Mouse (Mus musculus): ENCODE measurements around the gene Arhgap44. TPM values are rescaled to one million over a fixed set of nuclear protein-coding genes. Genes with fewer than 3 reads are reported as not detected.

Arhgap44 gene
- polyA plus RNA-seq, 1 experiment from 2014 or later = 3.0 TPM

DNA sequence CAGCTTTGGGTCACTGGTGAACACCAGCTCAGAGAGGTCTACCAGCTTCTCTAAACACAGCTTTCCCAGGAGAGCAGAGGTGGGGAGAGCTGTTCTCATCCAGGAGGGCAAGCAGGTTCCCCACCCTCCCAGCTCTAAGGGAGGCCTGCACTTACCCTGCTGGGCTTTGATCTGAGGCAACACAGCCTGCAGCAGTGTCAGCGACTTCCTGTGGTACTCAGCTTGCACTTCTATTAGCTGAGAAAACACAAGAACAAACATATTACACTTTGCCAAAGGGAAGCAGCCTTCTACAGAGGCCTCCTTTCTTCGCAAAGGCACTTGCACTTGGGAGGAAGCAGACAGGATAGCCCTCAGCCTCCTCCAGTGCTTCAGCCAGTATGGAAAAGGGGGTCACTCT is 123.8 kb downstream of the Arhgap44 start:
- Histone ChIP-seq H3K27me3 (ENCODE audit: control insufficient read depth, insufficient read depth, low read length) (no peaks in the 10 kb centered on the region), H3K27ac (replicated peaks; ENCODE audit: low read depth, low read length) (no peak overlapping the region), H3K36me3 (ENCODE audit: control insufficient read depth, insufficient read depth, low read length) (no peaks in the 10 kb centered on the region), H3K9ac (ENCODE audit: low read length) (no peak overlapping the region), H3K4me2 (ENCODE audit: low read depth, severe bottlenecking) (no peak overlapping the region), H3K9me3 (ENCODE audit: control insufficient read depth, low read length) (no peaks in the 10 kb centered on the region), H3K4me3 (ENCODE audit: low read depth, low read length) (no peak overlapping the region), H3K4me1 (ENCODE audit: control insufficient read depth, insufficient read depth, low read length) (peaks cover 6% of the 10 kb centered on the region; the same call in 1 of the 2 replicates)
- 23% methylated on average over 2 of the region's 2 CpGs for WGBS
- ATAC-seq (ENCODE audit: insufficient number of reproducible peaks, low FRiP score, low TSS enrichment, low read depth) (no peak), DNase-seq (ENCODE audit: low spot score) (no peak)

DNA sequence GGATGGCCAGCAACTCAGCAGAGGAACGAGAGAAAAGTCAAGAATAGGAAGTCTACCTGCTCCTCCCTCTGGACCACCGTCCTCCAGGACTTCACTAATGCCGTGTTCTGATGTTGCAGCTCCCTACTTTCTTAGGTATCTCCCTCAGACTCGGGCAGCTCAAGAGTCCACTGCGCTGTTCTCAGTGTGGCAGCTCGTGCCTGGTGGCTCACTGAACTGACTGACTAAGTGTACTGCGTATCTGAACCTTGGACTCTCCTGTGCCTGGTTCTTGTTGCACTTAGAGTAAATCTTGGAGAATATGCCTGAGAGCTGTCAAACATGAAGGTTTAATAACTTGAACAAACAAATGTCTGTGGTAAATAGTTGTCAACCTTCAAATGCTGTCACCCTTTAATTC is 130.5 kb downstream of the Arhgap44 start:
- no peaks in the 10 kb centered on the region for H3K36me3 ChIP-seq (ENCODE audit: control insufficient read depth, insufficient read depth, low read length)
- DNase-seq (ENCODE audit: low spot score) (no peak), ATAC-seq (ENCODE audit: insufficient number of reproducible peaks, low FRiP score, low TSS enrichment, low read depth) (no peak)
- no peak overlapping the region for H3K9ac ChIP-seq (ENCODE audit: low read length)
- WGBS = 86% methylated on average over 7 of the region's 7 CpGs
- H3K27me3 ChIP-seq (ENCODE audit: control insufficient read depth, insufficient read depth, low read length) = no peaks in the 10 kb centered on the region
- no peak overlapping the region for H3K4me2 ChIP-seq (ENCODE audit: low read depth, severe bottlenecking)
- no peak overlapping the region for H3K4me3 ChIP-seq (ENCODE audit: low read depth, low read length)
- H3K27ac ChIP-seq (replicated peaks; ENCODE audit: low read depth, low read length) = no peak overlapping the region
- no peaks in the 10 kb centered on the region for H3K4me1 ChIP-seq (ENCODE audit: control insufficient read depth, insufficient read depth, low read length)
- H3K9me3 ChIP-seq (ENCODE audit: control insufficient read depth, low read length) = no peaks in the 10 kb centered on the region

DNA sequence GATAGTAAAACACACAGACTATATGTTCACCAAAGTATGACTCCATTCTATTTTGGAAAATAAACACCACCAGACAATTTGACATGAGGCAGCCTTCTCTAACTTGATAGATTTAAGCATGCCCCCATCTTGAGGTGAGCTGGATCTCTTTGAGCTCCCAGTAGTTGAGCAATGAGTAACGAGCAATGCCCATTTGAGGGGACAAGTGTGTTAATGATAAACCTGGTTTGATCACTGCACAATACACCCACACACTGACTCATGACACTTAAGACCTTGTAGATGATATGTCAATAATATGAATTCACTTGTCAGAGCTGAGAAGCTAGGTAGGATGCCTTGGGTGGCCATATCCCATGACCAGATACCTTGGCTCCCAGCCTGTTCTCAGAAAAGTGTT is 132.6 kb downstream of the Arhgap44 start:
- Histone ChIP-seq H3K4me3 (ENCODE audit: low read depth, low read length) (no peak overlapping the region), H3K4me2 (ENCODE audit: low read depth, severe bottlenecking) (no peak overlapping the region), H3K9ac (ENCODE audit: low read length) (no peak overlapping the region), H3K27ac (replicated peaks; ENCODE audit: low read depth, low read length) (no peak overlapping the region), H3K36me3 (ENCODE audit: control insufficient read depth, insufficient read depth, low read length) (no peaks in the 10 kb centered on the region), H3K4me1 (ENCODE audit: control insufficient read depth, insufficient read depth, low read length) (no peaks in the 10 kb centered on the region), H3K27me3 (ENCODE audit: control insufficient read depth, insufficient read depth, low read length) (no peaks in the 10 kb centered on the region), H3K9me3 (ENCODE audit: control insufficient read depth, low read length) (no peaks in the 10 kb centered on the region)
- 88% methylated on average over 1 of the region's 1 CpGs for WGBS
- ATAC-seq (ENCODE audit: insufficient number of reproducible peaks, low FRiP score, low TSS enrichment, low read depth) (no peak), DNase-seq (ENCODE audit: low spot score) (no peak)

DNA sequence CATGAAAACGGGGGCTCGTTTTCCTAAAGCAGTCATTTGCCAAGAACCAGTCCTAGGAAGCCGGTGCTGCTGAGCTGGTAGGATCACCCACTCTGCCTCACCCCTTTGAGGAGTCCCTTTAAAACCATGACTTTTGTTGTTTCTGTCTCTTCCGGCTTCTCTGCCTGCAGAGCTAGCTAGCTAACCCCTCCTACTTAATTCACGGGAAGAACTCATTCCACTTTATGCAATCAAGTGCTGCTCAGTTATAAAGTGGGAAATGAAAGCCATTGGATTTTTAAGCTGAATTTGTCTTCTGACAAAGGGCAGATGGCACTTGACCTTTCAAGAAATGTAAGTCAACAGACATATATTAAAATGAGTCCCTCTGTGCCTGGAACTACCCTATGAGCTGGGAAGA is 134.7 kb downstream of the Arhgap44 start:
- WGBS = 85% methylated on average over 5 of the region's 5 CpGs
- no peak for ATAC-seq (ENCODE audit: insufficient number of reproducible peaks, low FRiP score, low TSS enrichment, low read depth)
- H3K9ac ChIP-seq (ENCODE audit: low read length) = no peak overlapping the region

DNA sequence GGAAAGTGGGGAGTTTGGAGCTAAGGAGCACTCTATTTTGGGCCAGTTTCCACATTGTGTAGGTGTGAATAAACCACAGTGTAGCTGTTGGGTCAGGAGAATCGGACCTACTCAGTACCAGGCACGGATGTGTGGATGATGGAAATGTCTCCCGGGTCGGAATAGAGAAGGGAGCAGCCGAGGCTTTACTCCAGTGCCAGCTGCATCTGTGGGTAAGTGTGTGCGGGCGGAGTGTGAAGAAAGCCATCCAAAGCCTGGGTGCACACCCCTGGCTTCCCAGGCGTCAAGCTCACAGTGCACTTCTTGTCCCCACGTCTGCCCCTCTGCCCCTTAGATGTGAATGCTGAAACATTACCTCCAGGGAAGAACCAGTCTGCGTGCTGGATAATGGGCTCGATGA is 140.0 kb downstream of the Arhgap44 start:
- Histone ChIP-seq H3K4me1 (ENCODE audit: control insufficient read depth, insufficient read depth, low read length) (no peaks in the 10 kb centered on the region), H3K4me2 (ENCODE audit: low read depth, severe bottlenecking) (no peak overlapping the region), H3K9ac (ENCODE audit: low read length) (no peak overlapping the region), H3K27me3 (ENCODE audit: control insufficient read depth, insufficient read depth, low read length) (no peaks in the 10 kb centered on the region), H3K4me3 (ENCODE audit: low read depth, low read length) (no peak overlapping the region), H3K36me3 (ENCODE audit: control insufficient read depth, insufficient read depth, low read length) (no peaks in the 10 kb centered on the region), H3K27ac (replicated peaks; ENCODE audit: low read depth, low read length) (no peak overlapping the region), H3K9me3 (ENCODE audit: control insufficient read depth, low read length) (no peaks in the 10 kb centered on the region)
- WGBS = 88% methylated on average over 11 of the region's 11 CpGs
- ATAC-seq (ENCODE audit: insufficient number of reproducible peaks, low FRiP score, low TSS enrichment, low read depth) (no peak), DNase-seq (ENCODE audit: low spot score) (no peak)

More for the DNA sequence above, 134.7 kb downstream of the Arhgap44 start:
- Histone ChIP-seq H3K36me3 (ENCODE audit: control insufficient read depth, insufficient read depth, low read length) (no peaks in the 10 kb centered on the region), H3K4me2 (ENCODE audit: low read depth, severe bottlenecking) (no peak overlapping the region), H3K27ac (replicated peaks; ENCODE audit: low read depth, low read length) (no peak overlapping the region), H3K9me3 (ENCODE audit: control insufficient read depth, low read length) (no peaks in the 10 kb centered on the region), H3K4me1 (ENCODE audit: control insufficient read depth, insufficient read depth, low read length) (no peaks in the 10 kb centered on the region), H3K27me3 (ENCODE audit: control insufficient read depth, insufficient read depth, low read length) (no peaks in the 10 kb centered on the region), H3K4me3 (ENCODE audit: low read depth, low read length) (no peak overlapping the region)
- DNase-seq (ENCODE audit: low spot score) = no peak

DNA sequence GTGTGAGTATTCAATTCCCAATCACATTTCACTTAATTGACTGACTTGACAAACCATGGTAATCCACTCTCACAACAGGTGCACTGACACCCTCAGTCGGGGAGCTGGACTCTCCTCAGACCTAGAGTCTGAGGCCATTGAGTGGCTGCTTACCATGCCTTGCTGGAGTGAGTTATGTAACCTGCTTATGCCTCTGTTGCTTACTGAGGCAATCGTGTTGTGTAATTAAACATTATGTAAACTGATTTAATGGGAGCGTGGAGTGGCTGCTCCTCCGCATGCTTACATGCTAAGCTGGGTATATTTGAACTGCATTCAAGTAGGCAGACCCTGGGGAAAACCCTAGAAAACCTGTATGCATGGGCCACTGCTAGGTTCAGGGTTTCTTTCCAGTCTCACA is 142.0 kb downstream of the Arhgap44 start:
- H3K9ac ChIP-seq (ENCODE audit: low read length) = no peak overlapping the region
- no peak overlapping the region for H3K4me3 ChIP-seq (ENCODE audit: low read depth, low read length)
- ATAC-seq (ENCODE audit: insufficient number of reproducible peaks, low FRiP score, low TSS enrichment, low read depth) (no peak), DNase-seq (ENCODE audit: low spot score) (no peak)
- no peak overlapping the region for H3K4me2 ChIP-seq (ENCODE audit: low read depth, severe bottlenecking)
- H3K4me1 ChIP-seq (ENCODE audit: control insufficient read depth, insufficient read depth, low read length) = no peaks in the 10 kb centered on the region
- no peaks in the 10 kb centered on the region for H3K27me3 ChIP-seq (ENCODE audit: control insufficient read depth, insufficient read depth, low read length)
- H3K36me3 ChIP-seq (ENCODE audit: control insufficient read depth, insufficient read depth, low read length) = no peaks in the 10 kb centered on the region
- 89% methylated on average over 4 of the region's 4 CpGs for WGBS
- H3K27ac ChIP-seq (replicated peaks; ENCODE audit: low read depth, low read length) = no peak overlapping the region
- no peaks in the 10 kb centered on the region for H3K9me3 ChIP-seq (ENCODE audit: control insufficient read depth, low read length)

DNA sequence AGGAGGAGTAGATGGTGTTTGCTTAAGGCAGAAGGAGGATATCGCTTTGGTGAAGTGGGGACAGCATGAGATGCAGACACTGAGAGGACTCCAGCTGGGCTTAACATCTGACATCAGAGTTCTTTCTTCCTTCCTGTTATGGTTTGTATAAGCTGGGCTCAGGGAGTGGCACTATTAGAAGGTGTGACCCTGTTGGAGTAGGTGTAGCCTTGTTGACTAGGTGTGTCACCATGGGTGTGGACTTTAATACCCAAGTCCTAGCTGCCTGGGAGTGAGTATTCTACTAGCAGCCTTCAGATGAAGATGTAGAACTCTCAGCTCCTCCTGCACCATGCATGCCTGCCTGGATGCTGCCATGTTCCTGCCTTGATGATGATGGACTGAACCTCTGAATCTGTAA is 146.0 kb downstream of the Arhgap44 start:
- Histone ChIP-seq H3K36me3 (ENCODE audit: control insufficient read depth, insufficient read depth, low read length) (no peaks in the 10 kb centered on the region), H3K4me3 (ENCODE audit: low read depth, low read length) (no peak overlapping the region), H3K9ac (ENCODE audit: low read length) (no peak overlapping the region), H3K4me1 (ENCODE audit: control insufficient read depth, insufficient read depth, low read length) (no peaks in the 10 kb centered on the region), H3K27ac (replicated peaks; ENCODE audit: low read depth, low read length) (no peak overlapping the region), H3K9me3 (ENCODE audit: control insufficient read depth, low read length) (no peaks in the 10 kb centered on the region), H3K4me2 (ENCODE audit: low read depth, severe bottlenecking) (no peak overlapping the region), H3K27me3 (ENCODE audit: control insufficient read depth, insufficient read depth, low read length) (no peaks in the 10 kb centered on the region)
- no peak for DNase-seq (ENCODE audit: low spot score)
- ATAC-seq (ENCODE audit: insufficient number of reproducible peaks, low FRiP score, low TSS enrichment, low read depth) = no peak
- WGBS = 97% methylated on average over 1 of the region's 1 CpGs

DNA sequence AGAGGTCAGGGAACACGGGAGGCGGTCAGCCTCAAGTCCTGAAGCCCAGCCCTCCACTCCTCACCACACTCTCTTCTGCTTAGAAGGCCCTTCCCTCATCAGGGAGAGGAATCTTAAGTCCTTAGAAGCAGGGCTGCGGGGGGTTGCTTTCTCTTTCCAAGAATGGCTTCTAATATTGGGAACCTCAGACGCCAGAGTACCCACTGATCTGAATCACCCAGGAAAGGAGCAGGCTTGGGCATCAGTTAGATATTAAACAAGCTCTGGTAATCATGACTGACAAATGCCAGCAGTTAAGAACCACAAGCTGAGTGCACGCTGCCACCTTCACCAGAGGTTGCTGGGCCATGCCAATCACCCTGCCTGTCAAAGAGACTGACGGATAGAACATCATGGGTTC is 148.9 kb downstream of the Arhgap44 start:
- Histone ChIP-seq H3K4me1 (ENCODE audit: control insufficient read depth, insufficient read depth, low read length) (no peaks in the 10 kb centered on the region), H3K27me3 (ENCODE audit: control insufficient read depth, insufficient read depth, low read length) (no peaks in the 10 kb centered on the region), H3K27ac (replicated peaks; ENCODE audit: low read depth, low read length) (no peak overlapping the region), H3K36me3 (ENCODE audit: control insufficient read depth, insufficient read depth, low read length) (no peaks in the 10 kb centered on the region), H3K9ac (ENCODE audit: low read length) (no peak overlapping the region), H3K4me3 (ENCODE audit: low read depth, low read length) (no peak overlapping the region), H3K9me3 (ENCODE audit: control insufficient read depth, low read length) (no peaks in the 10 kb centered on the region), H3K4me2 (ENCODE audit: low read depth, severe bottlenecking) (no peak overlapping the region)
- no peak for DNase-seq (ENCODE audit: low spot score)
- WGBS = 67% methylated on average over 6 of the region's 6 CpGs
- ATAC-seq (ENCODE audit: insufficient number of reproducible peaks, low FRiP score, low TSS enrichment, low read depth) = no peak

DNA sequence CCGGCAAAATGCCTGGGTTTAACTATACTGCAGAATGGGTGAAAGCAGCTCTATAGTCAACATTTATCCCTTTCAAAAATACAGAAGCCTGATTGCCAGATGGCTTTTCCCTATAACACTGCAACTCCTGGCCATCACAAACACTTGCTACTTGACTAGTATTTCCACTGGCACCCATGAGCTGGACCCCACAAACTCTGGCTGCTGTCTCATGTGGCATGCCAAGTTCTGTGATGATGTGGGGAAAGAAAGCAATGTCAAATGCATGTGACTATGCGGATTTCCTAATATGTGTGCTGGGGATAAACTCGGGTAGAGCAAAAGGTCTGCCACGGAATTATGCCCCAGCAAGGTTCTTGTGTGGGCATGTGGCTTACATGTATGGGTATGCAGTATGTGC is 156.7 kb downstream of the Arhgap44 start:
- 90% methylated on average over 4 of the region's 4 CpGs for WGBS
- H3K27ac ChIP-seq (replicated peaks; ENCODE audit: low read depth, low read length) = no peak overlapping the region
- H3K9ac ChIP-seq (ENCODE audit: low read length) = no peak overlapping the region
- no peak overlapping the region for H3K4me2 ChIP-seq (ENCODE audit: low read depth, severe bottlenecking)
- no peaks in the 10 kb centered on the region for H3K27me3 ChIP-seq (ENCODE audit: control insufficient read depth, insufficient read depth, low read length)
- no peaks in the 10 kb centered on the region for H3K9me3 ChIP-seq (ENCODE audit: control insufficient read depth, low read length)
- H3K36me3 ChIP-seq (ENCODE audit: control insufficient read depth, insufficient read depth, low read length) = peaks cover 9% of the 10 kb centered on the region
- no peaks in the 10 kb centered on the region for H3K4me1 ChIP-seq (ENCODE audit: control insufficient read depth, insufficient read depth, low read length)
- ATAC-seq (ENCODE audit: insufficient number of reproducible peaks, low FRiP score, low TSS enrichment, low read depth) (no peak), DNase-seq (ENCODE audit: low spot score) (no peak)
- H3K4me3 ChIP-seq (ENCODE audit: low read depth, low read length) = no peak overlapping the region

All from limb, embryonic 11.5 days (tissue).